Mouse (Mus musculus) neural tube, embryonic 13.5 days (tissue): ENCODE measurements around the gene Tmed10. TPM values are rescaled to one million over a fixed set of nuclear protein-coding genes. Genes with fewer than 3 reads are reported as not detected.

Source experiments
- ATAC-seq: fragments of 200-750 bp; cut with Nextera tagmentation; 2 replicates; pipeline ENCODE4 v1.8.0; 2017; ENCODE audit warnings: low read depth, mild to moderate bottlenecking, moderate TSS enrichment, moderate library complexity
- H3K27ac ChIP-seq: fragments of 300-500 bp; sonication (generic); replicated peaks from 2 replicates; pipeline ENCODE4 v1.5.1; 2015; ENCODE audit warnings: moderate library complexity, mild to moderate bottlenecking, inconsistent platforms
- H3K27me3 ChIP-seq: fragments of 300-500 bp; sonication (generic); 2 replicates; pipeline ENCODE4 v1.6.1; 2015; ENCODE audit warnings: mild to moderate bottlenecking, inconsistent platforms
- H3K36me3 ChIP-seq: fragments of 300-500 bp; sonication (generic); 2 replicates; pipeline ENCODE4 v1.6.1; 2015; ENCODE audit warnings: mild to moderate bottlenecking, inconsistent platforms
- H3K4me1 ChIP-seq: fragments of 300-500 bp; sonication (generic); replicated peaks from 2 replicates; pipeline ENCODE4 v1.6.1; 2015; ENCODE audit warnings: inconsistent platforms
- H3K4me2 ChIP-seq: fragments of 300-500 bp; sonication (generic); 2 replicates; pipeline ENCODE4 v1.6.1; 2015; ENCODE audit warnings: inconsistent platforms, mild to moderate bottlenecking, moderate library complexity
- H3K4me3 ChIP-seq: fragments of 300-500 bp; sonication (generic); 2 replicates; pipeline ENCODE4 v1.5.1; 2015; ENCODE audit warnings: mild to moderate bottlenecking, inconsistent platforms
- H3K9ac ChIP-seq: fragments of 300-500 bp; sonication (generic); 2 replicates; pipeline ENCODE4 v1.6.1; 2015; ENCODE audit warnings: moderate library complexity, mild to moderate bottlenecking, inconsistent platforms
- H3K9me3 ChIP-seq: fragments of 300-500 bp; sonication (generic); 2 replicates; pipeline ENCODE4 v1.6.1; 2016; ENCODE audit warnings: inconsistent platforms
- WGBS: fragments of 180-500 bp; shearing (Covaris S2); methylation state at CpG from one replicate; pipeline ENCODE4 v1.1.7; 2015; 5-methylcytosine and 5-hydroxymethylcytosine counted together
- polyA plus RNA-seq: library from polyadenylated mRNA; unstranded; fragments of >200 nt; fragmentation: Nextera tagmentation; extraction: Ambion mirVana; gene quantifications from 2 replicates; pipeline ENCODE4 v1.2.1, GENCODE M21; 2015

Tmed10 gene
- polyA plus RNA-seq, 1 experiment from 2014 or later, result 231 TPM

DNA sequence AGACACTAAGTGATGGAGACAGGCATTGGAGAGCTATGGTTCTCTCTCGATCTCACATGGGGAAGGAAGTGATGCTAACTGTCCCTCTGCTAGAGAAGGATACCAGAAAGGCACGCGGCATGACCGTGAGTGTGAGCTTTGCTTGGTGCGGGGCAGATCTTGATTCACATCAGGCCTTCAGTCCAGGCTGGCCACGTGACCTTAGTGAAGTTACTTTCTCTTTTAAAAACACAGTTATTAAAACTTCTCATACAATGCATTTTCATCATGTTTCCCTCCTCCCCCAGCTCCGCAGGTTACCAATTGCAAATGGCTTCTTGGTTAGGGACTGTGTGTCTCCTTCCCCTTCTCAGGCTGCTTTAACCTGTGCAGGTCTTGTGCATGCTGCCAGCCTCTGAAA is 16.5 kb upstream of the Tmed10 start:
- no peak overlapping the region for H3K4me2 ChIP-seq
- no peaks in the 10 kb centered on the region for H3K36me3 ChIP-seq
- 85% methylated on average over 7 of the region's 7 CpGs for WGBS
- ATAC-seq, result no peak
- H3K4me3 ChIP-seq, result no peak overlapping the region
- no peak overlapping the region for H3K9ac ChIP-seq
- no peaks in the 10 kb centered on the region for H3K9me3 ChIP-seq
- no peaks in the 10 kb centered on the region for H3K4me1 ChIP-seq
- no peaks in the 10 kb centered on the region for H3K27me3 ChIP-seq
- H3K27ac ChIP-seq, result no peak overlapping the region

GRCm38 (mm10) chr12:85389204-85390185 is 14.8 kb upstream of the Tmed10 start:
- Histone ChIP-seq H3K36me3 (no peaks in the 10 kb centered on the region), H3K4me2 (no peak overlapping the region), H3K4me3 (no peak overlapping the region), H3K27me3 (no peaks in the 10 kb centered on the region), H3K9me3 (no peaks in the 10 kb centered on the region), H3K27ac (no peak overlapping the region), H3K4me1 (no peaks in the 10 kb centered on the region), H3K9ac (no peak overlapping the region)
- no peak for ATAC-seq
- 84% methylated on average over 15 of the region's 15 CpGs for WGBS

GRCm38 (mm10) chr12:85385995-85386375 is 11.3 kb upstream of the Tmed10 start:
- H3K9ac ChIP-seq, result no peak overlapping the region
- 60% methylated on average over 5 of the region's 5 CpGs for WGBS
- H3K9me3 ChIP-seq, result no peaks in the 10 kb centered on the region
- H3K27ac ChIP-seq, result no peak overlapping the region
- H3K36me3 ChIP-seq, result no peaks in the 10 kb centered on the region
- H3K4me1 ChIP-seq, result no peaks in the 10 kb centered on the region
- H3K27me3 ChIP-seq, result no peaks in the 10 kb centered on the region
- no peak overlapping the region for H3K4me2 ChIP-seq
- ATAC-seq, result no peak
- H3K4me3 ChIP-seq, result no peak overlapping the region

- Histone ChIP-seq H3K9ac (no peak overlapping the region), H3K9me3 (no peaks in the 10 kb centered on the region), H3K4me2 (no peak overlapping the region), H3K27me3 (no peaks in the 10 kb centered on the region), H3K4me1 (no peaks in the 10 kb centered on the region), H3K4me3 (no peak overlapping the region), H3K27ac (no peak overlapping the region), H3K36me3 (no peaks in the 10 kb centered on the region)
- no peak for ATAC-seq
- WGBS, result 87% methylated on average over 10 of the region's 10 CpGs
Measured at GRCm38 (mm10) chr12:85385329-85385994, 10.8 kb upstream of the Tmed10 start.

DNA sequence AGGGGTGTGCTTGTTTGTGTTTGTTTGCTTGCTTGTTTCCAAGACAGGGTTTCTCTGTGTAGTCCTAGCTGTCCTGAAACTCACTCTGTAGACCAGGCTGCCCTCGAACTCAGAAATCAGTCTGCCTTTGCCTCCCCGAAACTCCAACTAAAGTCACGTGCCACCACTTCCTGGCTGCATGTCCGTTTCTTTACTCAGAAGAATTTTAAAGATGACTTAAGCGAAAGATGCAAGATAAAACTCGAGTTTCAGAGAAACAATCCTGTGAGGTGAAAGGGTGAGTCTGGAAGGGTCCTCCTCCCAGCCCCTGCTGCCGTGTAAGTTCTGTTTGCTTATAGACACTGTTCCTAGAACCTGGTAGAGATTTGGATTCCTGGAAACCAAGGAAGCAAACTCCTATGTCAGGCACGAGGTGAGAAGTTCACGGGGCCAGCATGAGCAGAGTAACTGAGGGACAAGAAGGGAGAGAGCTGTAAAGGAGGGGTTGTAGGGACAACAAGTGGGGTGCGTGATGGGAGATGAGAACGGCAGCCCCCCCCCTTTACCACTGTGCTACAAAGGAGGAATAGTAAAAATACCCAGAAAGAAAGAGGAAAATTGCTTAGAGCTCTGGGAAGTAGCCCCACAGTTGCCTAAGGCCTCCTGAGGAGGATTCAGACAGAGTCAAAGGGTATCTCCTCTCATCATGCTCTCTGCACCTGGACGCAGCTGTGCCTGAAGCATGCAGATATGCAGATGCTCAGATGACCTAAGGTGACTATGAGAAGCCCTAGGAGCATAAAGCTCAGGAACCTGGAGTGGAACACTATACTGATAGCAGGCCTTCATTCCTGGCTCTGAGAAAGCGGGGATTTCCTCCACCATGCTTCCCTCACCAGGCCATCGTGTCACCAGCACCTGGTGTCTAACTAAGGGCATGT is 8.4 kb upstream of the Tmed10 start:
- no peak overlapping the region for H3K27ac ChIP-seq
- H3K9ac ChIP-seq, result no peak overlapping the region
- no peak for ATAC-seq
- no peaks in the 10 kb centered on the region for H3K4me1 ChIP-seq
- no peaks in the 10 kb centered on the region for H3K27me3 ChIP-seq
- no peaks in the 10 kb centered on the region for H3K36me3 ChIP-seq
- WGBS, result 78% methylated on average over 14 of the region's 14 CpGs
- H3K9me3 ChIP-seq, result no peaks in the 10 kb centered on the region
- no peak overlapping the region for H3K4me2 ChIP-seq
- H3K4me3 ChIP-seq, result no peak overlapping the region

DNA sequence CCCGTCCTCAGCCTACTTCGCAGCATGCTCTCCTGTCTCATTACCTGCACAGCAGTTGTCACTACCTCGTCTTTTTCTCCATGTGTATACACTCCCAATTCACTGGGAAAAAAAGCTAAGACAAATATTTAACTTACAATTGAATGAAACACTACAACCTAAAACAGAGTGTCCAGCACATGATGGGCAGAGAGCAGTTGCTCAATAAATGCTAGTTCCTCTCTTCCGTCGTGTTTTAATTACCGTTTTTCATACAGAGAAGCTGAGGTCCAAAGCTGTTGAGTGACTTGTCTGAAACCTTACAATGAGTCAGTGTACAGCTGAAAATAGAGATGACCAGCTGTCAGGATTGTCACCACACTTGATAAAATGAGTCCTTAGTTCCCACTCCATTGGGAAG is 6.9 kb upstream of the Tmed10 start:
- Histone ChIP-seq H3K4me1 (no peaks in the 10 kb centered on the region), H3K9me3 (no peaks in the 10 kb centered on the region), H3K27ac (no peak overlapping the region), H3K4me3 (no peak overlapping the region), H3K36me3 (no peaks in the 10 kb centered on the region), H3K9ac (no peak overlapping the region), H3K27me3 (no peaks in the 10 kb centered on the region), H3K4me2 (no peak overlapping the region)
- no peak for ATAC-seq
- 88% methylated on average over 6 of the region's 6 CpGs for WGBS

DNA sequence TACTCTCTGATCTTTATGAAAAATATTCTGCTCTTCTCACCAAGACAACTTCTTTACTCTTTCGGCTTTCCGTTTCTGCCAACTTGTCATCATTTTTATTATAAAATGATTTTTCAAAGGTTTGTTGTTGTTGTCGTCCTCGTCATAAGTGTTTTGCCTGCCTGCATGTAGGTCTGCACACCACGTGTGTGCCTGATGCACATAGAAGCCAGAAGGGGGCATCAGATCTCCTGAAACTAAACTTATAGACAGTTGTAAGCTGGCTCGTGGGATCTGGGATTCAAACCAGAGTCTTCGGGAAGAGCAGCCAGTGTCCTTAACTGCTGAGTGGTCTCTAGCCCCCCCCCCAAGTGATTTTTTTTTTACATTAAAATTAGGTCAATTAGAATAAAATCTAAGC is 6.3 kb upstream of the Tmed10 start:
- 75% methylated on average over 7 of the region's 7 CpGs for WGBS
- ATAC-seq, result no peak
- Histone ChIP-seq H3K36me3 (no peaks in the 10 kb centered on the region), H3K4me3 (no peak overlapping the region), H3K27ac (no peak overlapping the region), H3K4me2 (no peak overlapping the region), H3K9ac (no peak overlapping the region), H3K4me1 (no peaks in the 10 kb centered on the region), H3K9me3 (no peaks in the 10 kb centered on the region), H3K27me3 (no peaks in the 10 kb centered on the region)

DNA sequence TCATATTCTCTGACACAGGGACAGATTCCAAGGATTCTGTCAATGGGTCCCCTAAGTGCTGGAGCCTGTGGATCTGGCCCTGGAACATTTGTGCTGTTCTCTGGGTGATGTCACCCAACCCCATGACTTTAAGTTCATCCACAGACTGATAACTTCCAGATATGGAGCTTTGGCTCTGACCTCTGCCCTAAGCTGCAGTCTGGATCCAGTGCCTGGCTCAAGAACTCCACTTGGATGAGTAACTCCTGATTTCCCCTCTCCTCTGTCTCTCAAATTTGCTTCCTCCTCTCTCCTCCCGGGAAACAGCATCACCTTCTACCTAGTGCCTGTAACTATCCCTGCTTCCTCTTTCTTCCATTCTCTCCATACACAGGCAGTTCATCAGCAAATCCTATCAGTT is 5.7 kb upstream of the Tmed10 start:
- H3K36me3 ChIP-seq, result no peaks in the 10 kb centered on the region
- H3K4me3 ChIP-seq, result no peak overlapping the region
- 63% methylated on average over 1 of the region's 1 CpGs for WGBS
- H3K9me3 ChIP-seq, result no peaks in the 10 kb centered on the region
- H3K27ac ChIP-seq, result no peak overlapping the region
- no peaks in the 10 kb centered on the region for H3K27me3 ChIP-seq
- no peak overlapping the region for H3K9ac ChIP-seq
- H3K4me2 ChIP-seq, result no peak overlapping the region
- 0 out of 2 replicates have a peak, but pooled peaks cover 4% of the 10 kb centered on the region for H3K4me1 ChIP-seq
- ATAC-seq, result no peak

DNA sequence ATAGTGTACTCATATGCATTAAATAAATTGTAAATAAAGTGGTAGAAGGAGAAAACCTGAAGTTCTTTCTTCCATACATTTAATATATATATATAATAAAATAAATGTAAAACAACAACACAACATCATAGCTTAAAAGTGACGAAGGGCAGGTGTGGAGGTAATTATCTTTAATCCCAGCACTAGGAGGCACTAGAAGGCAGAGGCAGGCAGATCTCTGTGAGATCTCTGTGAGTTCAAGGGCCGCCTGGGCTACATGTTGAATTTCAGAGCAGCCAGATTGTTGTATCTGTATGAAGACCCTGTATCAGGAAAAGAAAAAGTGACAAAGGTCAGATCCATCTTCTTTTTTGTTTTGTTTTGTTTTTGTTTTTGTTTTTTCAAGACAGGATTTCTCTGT is 3.6 kb upstream of the Tmed10 start:
- no peak overlapping the region for H3K4me3 ChIP-seq
- H3K4me1 ChIP-seq, result peaks cover 14% of the 10 kb centered on the region
- no peaks in the 10 kb centered on the region for H3K27me3 ChIP-seq
- no peaks in the 10 kb centered on the region for H3K36me3 ChIP-seq
- H3K27ac ChIP-seq, result no peak overlapping the region
- H3K9ac ChIP-seq, result no peak overlapping the region
- ATAC-seq, result no peak
- 92% methylated on average over 2 of the region's 2 CpGs for WGBS
- H3K4me2 ChIP-seq, result no peak overlapping the region
- no peaks in the 10 kb centered on the region for H3K9me3 ChIP-seq

DNA sequence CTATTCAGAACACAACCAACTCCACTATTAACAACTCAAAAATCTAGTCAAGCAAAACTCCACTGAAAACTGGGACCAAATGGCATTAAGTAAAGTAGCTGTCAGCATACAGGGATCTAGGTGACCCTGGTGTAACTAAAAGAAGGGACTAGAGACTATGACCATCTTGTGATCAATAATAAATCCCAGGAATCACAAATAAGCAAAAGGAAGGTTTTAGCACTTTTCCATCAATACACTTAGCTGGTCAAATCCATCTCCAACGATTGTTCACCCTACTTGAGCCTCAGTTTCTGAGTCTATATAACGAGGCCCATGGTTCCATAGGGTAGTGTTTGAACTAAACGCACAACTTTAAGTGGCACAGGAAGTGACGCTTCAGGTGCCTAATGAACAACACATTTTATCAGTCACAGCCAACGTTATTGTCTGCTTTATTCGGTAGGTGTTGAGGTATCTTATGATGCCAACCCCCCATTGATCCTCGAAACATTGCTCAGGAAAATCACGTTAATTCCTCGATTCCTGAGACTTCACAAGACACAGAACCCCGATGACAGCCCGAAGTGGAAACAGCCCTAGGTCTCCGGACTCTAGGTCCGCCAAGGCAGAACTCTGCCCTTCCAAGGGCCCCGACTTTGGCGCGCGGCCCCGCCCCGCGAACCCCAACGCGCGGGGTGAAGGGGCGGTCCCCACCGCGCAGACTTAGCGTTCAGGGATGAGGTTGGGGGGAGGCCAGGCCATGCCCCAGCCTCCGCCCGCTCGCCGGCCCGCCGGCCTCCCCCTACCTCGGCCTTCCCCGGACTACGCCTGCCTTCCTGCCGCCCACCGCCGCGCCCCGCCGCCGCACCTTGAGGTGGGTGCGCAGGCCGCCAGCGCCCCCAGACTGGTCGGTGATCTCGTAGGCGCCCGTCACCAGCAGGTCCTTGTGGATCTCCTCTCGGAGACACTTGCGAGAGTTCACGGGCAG is 771 bp downstream of the Tmed10 start:
- Histone ChIP-seq H3K4me3 (peak overlapping the region; percentile 94), H3K27ac (peak overlapping the region; percentile 83), H3K27me3 (no peaks in the 10 kb centered on the region), H3K4me1 (peaks cover 48% of the 10 kb centered on the region), H3K9ac (peak overlapping the region; percentile 94), H3K9me3 (no peaks in the 10 kb centered on the region), H3K4me2 (peak overlapping the region; percentile 89), H3K36me3 (no peaks in the 10 kb centered on the region)
- under 1% methylated on average over 50 of the region's 53 CpGs for WGBS
- peak; percentile 78 for ATAC-seq

DNA sequence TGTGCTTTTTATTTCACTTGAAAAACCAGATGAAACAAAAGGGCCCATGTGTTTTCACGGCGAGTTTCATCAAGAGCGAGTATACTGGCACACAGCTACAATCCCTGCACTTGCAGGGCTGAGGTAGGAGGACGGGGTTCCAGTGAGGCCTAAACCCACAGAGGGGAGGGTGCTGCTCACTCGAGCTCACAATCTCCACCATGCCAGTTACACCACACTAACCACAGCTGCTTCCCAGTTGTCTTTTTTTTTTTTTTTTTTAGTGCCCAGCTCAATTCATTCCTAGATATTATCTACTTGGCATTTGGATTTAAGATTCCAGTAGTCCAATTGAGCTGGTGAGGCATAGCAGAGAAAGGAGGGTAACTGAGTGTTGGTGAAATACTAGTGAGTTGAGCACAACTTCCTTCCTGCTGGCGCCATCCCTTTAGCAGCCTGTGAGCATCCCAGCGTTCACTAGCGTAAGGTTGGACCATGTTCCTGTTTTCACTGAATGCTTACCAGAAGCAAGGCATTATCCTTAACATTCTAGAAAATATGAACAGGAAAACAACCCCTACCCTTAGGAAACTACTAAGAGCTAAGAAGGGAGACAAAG is 2.5 kb downstream of the Tmed10 start:
- H3K36me3 ChIP-seq, result no peaks in the 10 kb centered on the region
- WGBS, result 66% methylated on average over 8 of the region's 8 CpGs

More for the DNA sequence above, 2.5 kb downstream of the Tmed10 start:
- H3K4me2 ChIP-seq, result peak overlapping the region; percentile 89
- H3K4me3 ChIP-seq, result no peak overlapping the region
- H3K9me3 ChIP-seq, result no peaks in the 10 kb centered on the region
- peaks cover 56% of the 10 kb centered on the region for H3K4me1 ChIP-seq
- H3K27ac ChIP-seq, result peak overlapping the region; percentile 9; the same call in 1 of the 2 replicates
- peak overlapping the region; percentile 50 for H3K9ac ChIP-seq
- no peak for ATAC-seq
- H3K27me3 ChIP-seq, result no peaks in the 10 kb centered on the region
